Mouse (Mus musculus) embryonic fibroblast, embryonic 13.5 days (primary cell): ENCODE data around the gene Aldob. TPM values are rescaled to one million over a fixed set of nuclear protein-coding genes. Genes with fewer than 3 reads are reported as not detected.

Source experiments
- H3K27ac ChIP-seq: 2 replicates; pipeline ENCODE4 v1.5.1; 2012; ENCODE audit warnings: low read length, control low read depth, inconsistent platforms; ENCODE audit not compliant: insufficient read depth
- H3K4me1 ChIP-seq: 2 replicates; pipeline ENCODE4 v1.6.1; 2011; ENCODE audit warnings: low read length; ENCODE audit not compliant: control insufficient read depth, insufficient read depth
- H3K4me3 ChIP-seq: 2 replicates; pipeline ENCODE4 v1.5.1; 2011; ENCODE audit warnings: mild to moderate bottlenecking, control low read depth, low read length; ENCODE audit not compliant: insufficient read depth
- CTCF ChIP-seq: IDR thresholded peaks from 2 replicates; pipeline ENCODE4 v1.5.1; 2011; ENCODE audit warnings: mild to moderate bottlenecking, control low read depth, low read length, moderate library complexity, borderline replicate concordance; ENCODE audit not compliant: insufficient read depth
- POLR2A ChIP-seq: IDR thresholded peaks from 2 replicates; pipeline ENCODE4 v1.6.1; 2011; ENCODE audit warnings: low read depth, mild to moderate bottlenecking, control low read depth, low read length, moderate library complexity
- polyA plus RNA-seq: library from polyadenylated mRNA; stranded (reverse); fragments of >200 nt; gene quantifications from 2 replicates; pipeline ENCODE4 v1.2.4, GENCODE M21; 2011; ENCODE audit warnings: low read depth; ENCODE audit not compliant: missing spikeins, insufficient read length

Aldob gene
- polyA plus RNA-seq, 1 experiment = not detected

GRCm38 (mm10) chr4:49509183-49509582 is 40.2 kb downstream of the Aldob start:
- TF ChIP-seq CTCF = no peak
- no peak for TF ChIP-seq POLR2A
- H3K4me3 ChIP-seq = no peak overlapping the region
- H3K4me1 ChIP-seq = no peaks in the 10 kb centered on the region
- H3K27ac ChIP-seq = no peak overlapping the region

GRCm38 (mm10) chr4:49506386-49506785 is 43.0 kb downstream of the Aldob start, which contains the start of gene Baat:
TSS of gene Baat (minus strand) at chr4:49506557.
- Histone ChIP-seq H3K27ac (no peak within 1 kb of the TSS), H3K4me1 (no peaks in the 10 kb centered on the region), H3K4me3 (no peak within 1 kb of the TSS)
- TF ChIP-seq CTCF (no peak), POLR2A (no peak)

- Histone ChIP-seq H3K4me3 (no peak overlapping the region), H3K4me1 (no peaks in the 10 kb centered on the region), H3K27ac (no peak overlapping the region)
- TF ChIP-seq CTCF (no peak), POLR2A (no peak)
Observed at GRCm38 (mm10) chr4:49503563-49503962, 45.8 kb downstream of the Aldob start.

Other genes starting within 250 kb of the Aldob start
- not detected in 2 replicates for gene Acnat2, start 141.4 kb downstream of the Aldob start, polyA plus RNA-seq
- gene Acnat1, start 75.6 kb downstream of the Aldob start, polyA plus RNA-seq = not detected in 2 replicates
- not detected in 2 replicates for gene Baat, start 43.0 kb downstream of the Aldob start, polyA plus RNA-seq
- gene Mrpl50, start 28.5 kb downstream of the Aldob start, polyA plus RNA-seq = 33.4 and 41.7 TPM in 2 replicates
- 5.0 and 7.1 TPM in 2 replicates for gene Zfp189, start 28.4 kb downstream of the Aldob start, polyA plus RNA-seq
- 7.1 and 9.6 TPM in 2 replicates for gene Tmem246, start 48.3 kb upstream of the Aldob start, polyA plus RNA-seq
- gene Rnf20, start 82.5 kb upstream of the Aldob start, polyA plus RNA-seq = 60.5 and 62.5 TPM in 2 replicates
- not detected in 2 replicates for gene Ppp3r2, start 132.5 kb upstream of the Aldob start, polyA plus RNA-seq